Mouse (Mus musculus) cerebellum, adult 2 months (tissue): ENCODE measurements around the gene Epha5.

Experiments used
- CTCF ChIP-seq: fragments of 200-500 bp; IDR thresholded peaks from 2 replicates; pipeline ENCODE4 v1.5.1; 2011; ENCODE audit warnings: low read depth, mild to moderate bottlenecking, control low read depth, low read length, moderate library complexity, borderline replicate concordance; ENCODE audit not compliant: insufficient read depth
- POLR2A ChIP-seq: fragments of 200-500 bp; IDR thresholded peaks from 2 replicates; pipeline ENCODE4 v1.6.1; 2011; ENCODE audit warnings: low read length, control low read depth, borderline replicate concordance; ENCODE audit not compliant: insufficient read depth

GRCm38 (mm10) chr5:84081321-84081720 is 335.9 kb downstream of the Epha5 start:
- TF ChIP-seq CTCF (no peak), POLR2A (no peak)
